Mouse (Mus musculus): ENCODE measurements around the gene Tmem14c.

Tmem14c gene

GRCm38 (mm10) chr13:41008946-41009345 is 7.1 kb upstream of the Tmem14c start:
- DNase-seq = no peak

- DNase-seq = peak; percentile 18
Observed at GRCm38 (mm10) chr13:41016797-41017405, 809 bp downstream of the Tmem14c start.

DNA sequence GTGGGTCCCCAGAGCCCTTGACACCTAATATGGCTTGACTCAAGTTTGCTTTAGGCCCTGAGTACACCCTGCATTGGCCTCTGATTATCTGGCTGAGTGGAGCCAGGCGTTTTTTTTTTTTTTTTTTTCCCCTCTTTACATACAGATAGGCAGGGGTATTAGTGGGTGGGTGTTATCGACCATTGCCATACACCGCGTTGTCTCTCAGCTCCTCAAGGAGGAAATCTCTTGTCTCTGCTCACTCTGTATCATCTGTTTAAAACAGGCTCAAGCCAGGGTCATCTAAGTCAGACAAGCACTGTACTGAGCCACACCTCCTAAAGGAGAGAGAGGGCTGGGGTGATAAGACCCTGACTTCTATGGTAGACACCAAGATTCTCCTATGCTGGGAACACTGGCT is 1.7 kb downstream of the Tmem14c start:
- no peak for DNase-seq

DNA sequence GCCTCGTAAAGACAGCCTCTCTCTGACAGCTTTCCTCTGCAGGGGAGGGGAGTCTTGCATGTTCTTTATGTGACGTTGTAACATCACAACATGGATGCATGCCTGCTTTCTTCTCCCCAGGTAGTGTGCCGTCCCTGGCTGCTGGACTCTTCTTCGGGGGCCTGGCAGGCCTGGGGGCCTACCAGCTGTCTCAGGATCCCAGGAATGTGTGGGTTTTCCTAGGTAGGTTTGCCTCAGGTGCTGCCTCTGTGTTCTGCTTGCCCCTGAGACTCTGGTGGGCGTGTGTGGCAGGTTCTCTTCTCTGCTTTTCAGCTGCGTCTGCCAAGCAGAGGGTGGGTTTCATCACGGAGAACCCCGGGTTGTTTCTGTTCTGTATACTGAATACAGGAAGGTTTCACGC is 2.1 kb downstream of the Tmem14c start:
- no peak for DNase-seq

GRCm38 (mm10) chr13:41018756-41019591 is 2.9 kb downstream of the Tmem14c start:
- no peak for DNase-seq

DNA sequence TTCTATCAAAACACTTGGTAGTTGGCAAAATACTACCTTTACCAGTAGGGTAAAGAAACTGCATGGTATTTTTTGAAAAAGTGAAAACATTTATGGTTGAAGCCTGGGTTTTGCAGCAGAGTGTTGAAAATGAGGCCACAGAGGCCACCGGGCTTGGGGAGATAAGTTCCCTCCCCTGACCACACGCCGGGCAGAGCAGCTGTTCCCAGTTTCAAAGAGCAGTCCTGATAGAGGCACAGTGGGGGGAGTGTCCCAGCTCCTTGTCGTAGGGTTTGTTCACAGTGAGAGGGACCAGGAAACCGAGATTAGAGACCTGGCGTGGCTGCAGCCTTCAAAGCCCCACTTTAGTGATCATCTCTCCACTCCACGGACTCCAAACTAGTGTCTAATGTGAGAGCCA is 4.4 kb downstream of the Tmem14c start:
- DNase-seq = no peak

DNA sequence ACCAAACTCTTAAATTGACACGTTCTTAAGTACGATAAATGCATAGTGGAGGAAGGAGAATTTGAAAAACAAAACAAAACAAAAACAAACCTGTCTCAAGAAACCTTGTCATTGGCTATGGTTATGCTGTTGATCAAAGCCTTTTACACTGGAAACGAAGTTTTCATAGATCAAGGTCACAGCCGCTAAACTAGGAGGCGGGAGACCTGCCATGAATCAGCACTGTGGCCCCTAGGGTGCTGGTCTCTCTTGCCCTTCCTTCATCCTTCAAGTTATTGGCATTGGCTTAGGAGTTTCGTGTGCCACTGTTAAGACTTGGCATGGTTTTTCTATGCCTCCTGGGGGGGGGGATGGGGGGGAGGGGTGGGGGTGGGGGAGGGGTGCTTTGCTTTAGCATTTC is 5.5 kb downstream of the Tmem14c start:
- DNase-seq = no peak

DNA sequence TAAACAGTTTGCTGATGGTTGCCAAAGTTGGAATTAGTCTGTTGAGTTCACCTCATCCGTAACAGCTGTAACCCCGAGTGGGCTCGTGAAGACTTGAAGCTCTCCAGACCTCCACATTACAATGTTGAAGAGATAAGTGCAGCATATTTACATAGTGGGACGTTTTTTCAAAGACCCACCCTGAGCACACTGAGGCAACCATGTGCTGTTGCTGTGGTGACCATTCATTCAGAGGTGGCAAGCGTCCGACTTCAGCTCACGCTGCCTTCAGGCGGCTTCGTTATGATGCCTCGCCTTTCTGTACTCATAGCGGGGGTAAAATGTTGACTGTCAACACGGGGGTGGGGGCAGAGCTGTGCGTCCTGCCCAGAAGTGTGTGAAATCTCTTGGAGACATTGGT is 6.0 kb downstream of the Tmem14c start:
- DNase-seq = no peak

DNA sequence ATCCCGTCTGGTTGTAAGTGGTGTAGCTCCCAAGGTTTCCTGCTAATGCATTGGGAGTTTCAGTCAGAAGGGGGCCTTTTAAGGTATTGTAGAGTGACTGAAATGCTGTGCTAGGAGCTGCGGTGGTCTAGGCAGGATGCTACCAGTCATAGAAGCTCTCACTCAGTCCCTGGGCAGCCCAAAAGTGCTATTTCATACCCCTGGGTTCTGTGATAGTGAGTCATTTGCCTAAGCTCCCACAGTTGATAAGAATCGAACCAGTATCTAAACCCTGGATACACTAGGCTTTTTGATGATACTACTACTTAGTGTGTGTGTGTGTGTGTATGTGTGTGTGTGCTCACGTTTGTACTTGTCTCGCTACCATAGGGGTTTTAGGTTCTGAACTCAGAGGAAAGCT is 14.0 kb downstream of the Tmem14c start:
- no peak for DNase-seq

GRCm38 (mm10) chr13:41042511-41042910 is 26.4 kb downstream of the Tmem14c start:
- no peak for DNase-seq

- DNase-seq = no peak
Observed at GRCm38 (mm10) chr13:41045901-41046300, 29.8 kb downstream of the Tmem14c start.

- no peak for DNase-seq
Observed at GRCm38 (mm10) chr13:41047280-41047679, 31.2 kb downstream of the Tmem14c start.

DNA sequence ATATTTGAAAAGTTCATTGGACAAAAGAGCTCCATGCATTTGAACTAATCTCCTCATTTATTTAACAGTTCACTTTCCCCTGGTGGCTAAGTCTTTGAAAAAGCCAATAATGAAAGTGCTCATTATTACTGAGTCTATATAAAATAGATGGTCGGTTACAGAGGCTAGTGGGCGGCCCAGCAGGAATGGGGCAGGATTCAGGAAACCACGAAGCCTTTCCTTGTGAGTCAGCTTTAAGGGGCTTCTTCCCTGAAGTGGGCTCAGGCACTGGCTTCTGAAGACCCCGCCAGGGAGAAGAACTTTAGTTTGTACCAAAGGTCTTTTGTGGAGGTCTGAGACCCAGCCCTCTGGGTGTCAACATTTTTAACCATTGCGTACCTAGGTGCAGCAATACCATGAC is 35.9 kb downstream of the Tmem14c start:
- no peak for DNase-seq

DNA sequence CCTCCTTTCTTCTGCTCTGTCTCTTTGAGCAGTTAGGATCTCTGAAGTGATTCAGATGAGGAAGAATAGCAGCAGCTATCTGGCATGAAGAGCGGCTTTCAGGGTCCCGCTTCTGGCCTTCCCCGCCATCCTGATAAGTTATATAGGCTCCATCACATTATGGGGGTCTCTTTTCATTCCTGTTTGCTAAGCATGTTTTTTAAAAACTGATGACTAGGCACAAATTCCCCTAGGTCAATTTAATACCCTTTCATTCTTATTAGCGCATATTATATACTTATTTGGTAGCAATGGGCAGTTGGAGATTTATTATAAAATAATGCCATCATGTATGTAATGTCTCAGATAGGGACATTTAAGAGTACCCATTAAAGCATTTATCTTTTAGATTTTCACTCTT is 51.5 kb downstream of the Tmem14c start:
- DNase-seq = no peak

DNA sequence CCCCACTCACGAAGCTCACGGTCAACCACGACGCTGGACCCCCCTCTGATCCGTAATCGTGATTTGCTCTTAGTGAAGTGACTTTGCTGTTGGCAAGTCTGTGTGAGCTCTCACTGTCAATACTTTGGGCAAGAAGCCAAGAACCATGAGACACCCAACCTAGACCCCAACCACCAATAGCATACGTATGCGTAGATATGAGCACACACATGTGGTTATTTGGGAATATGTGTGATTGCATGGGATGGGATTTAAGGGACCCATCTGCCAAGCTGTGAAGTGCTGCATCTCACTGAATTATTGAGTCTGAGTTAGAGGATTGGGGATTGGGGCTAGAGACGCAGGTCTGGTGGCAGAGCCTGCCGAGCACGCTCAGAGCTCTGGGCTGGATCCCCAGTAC is 55.5 kb downstream of the Tmem14c start:
- DNase-seq = no peak
